Mouse (Mus musculus) subcutaneous adipose tissue, adult 2 months (tissue): ENCODE measurements around the gene C1galt1c1. TPM values are rescaled to one million over a fixed set of nuclear protein-coding genes. Genes with fewer than 3 reads are reported as not detected.

Experiments used
- polyA plus RNA-seq: library from polyadenylated mRNA; depleted of rRNA; stranded (reverse); fragments of >200 nt; gene quantifications from 2 replicates; pipeline ENCODE4 v1.2.3, GENCODE M21; 2012; ENCODE audit warnings: low replicate concordance; rRNA removed

C1galt1c1 gene
- 10.3 and 11.8 TPM in 2 replicates for polyA plus RNA-seq

GRCm38 (mm10) chrX:38634801-38635637 is at the start of gene C1galt1c1:
Gene C1galt1c1, minus strand, starts transcription at chrX:38635087.

GRCm38 (mm10) chrX:38600177-38600994 is 34.5 kb downstream of the C1galt1c1 start, which contains the start of gene Mcts1:
Gene Mcts1, plus strand, starts transcription at chrX:38600578.

Other genes starting within 250 kb of the C1galt1c1 start
- 113 and 131 TPM in 2 replicates for gene Lamp2, start 178.6 kb downstream of the C1galt1c1 start, polyA plus RNA-seq
- gene Cul4b, start 58.9 kb downstream of the C1galt1c1 start, polyA plus RNA-seq: 5.8 and 7.2 TPM in 2 replicates
- 15.2 and 18.9 TPM in 2 replicates for gene Mcts1, start 34.5 kb downstream of the C1galt1c1 start, polyA plus RNA-seq
- not detected in 2 replicates for gene 6030498E09Rik, start 137.6 kb upstream of the C1galt1c1 start, polyA plus RNA-seq